Comparison of ENCODE assay signal across 8 mouse cellular contexts in genomic region chr12:32897199-32898120, GRCm38 (mm10). TPM values are rescaled to one million over a fixed set of nuclear protein-coding genes. Genes with fewer than 3 reads are reported as not detected.
A peak's percentile ranks its signal among the peaks of the same experiment; 100 is the strongest.
DNase-seq lines count a peak whose midpoint lies in the region; ATAC-seq and TF ChIP-seq lines count a peak whose summit lies in the region.

No protein-coding gene starts in this region.

- no peak overlapping the region for H3K4me3 ChIP-seq in hindbrain, postnatal 0 days (ENCODE audit: low read length)

- no peaks in the 10 kb centered on the region for H3K4me1 ChIP-seq in hindbrain, postnatal 0 days (ENCODE audit: insufficient read depth, low read length)

- TF ChIP-seq CTCF in hindbrain, postnatal 0 days (IDR thresholded peaks at IDR 0.05; ENCODE audit: low read depth): peak; percentile 98

- 48% methylated on average over 13 of the region's 13 CpGs for WGBS in hindbrain, postnatal 0 days

- H3K9ac ChIP-seq in hindbrain, postnatal 0 days (replicated peaks; ENCODE audit: low read length): no peak overlapping the region

- H3K27me3 ChIP-seq in hindbrain, postnatal 0 days (ENCODE audit: insufficient read depth, low read length): no peaks in the 10 kb centered on the region

- ATAC-seq in hindbrain, postnatal 0 days: peak; percentile 85
- ATAC-seq in megakaryocyte progenitor cell, adult 5-6 weeks (replicated peaks; ENCODE audit: poor library complexity): peak; percentile 97

- H3K9me3 ChIP-seq in hindbrain, postnatal 0 days (ENCODE audit: low read length): no peaks in the 10 kb centered on the region

- no peaks in the 10 kb centered on the region for H3K36me3 ChIP-seq in hindbrain, postnatal 0 days (ENCODE audit: insufficient read depth, low read length)

- no peak overlapping the region for H3K27ac ChIP-seq in hindbrain, postnatal 0 days

- H3K4me2 ChIP-seq in hindbrain, postnatal 0 days (ENCODE audit: low read depth, low read length): no peak overlapping the region

- peak; percentile 74 for DNase-seq in T-cell, adult 2 months (ENCODE audit: low spot score)
- peak; percentile 94 to 96 for DNase-seq in cerebellum, postnatal 25 days
- peak; percentile 89 to 94 for DNase-seq in frontal cortex, postnatal 36 days (ENCODE audit: low spot score in 2 of 2)
- peak; percentile 92 for DNase-seq in hindbrain, postnatal 0 days (ENCODE audit: low spot score)
- DNase-seq in left cerebral cortex, adult 11 months (ENCODE audit: low spot score): peak; percentile 72
- peak; percentile 87 to 90 for DNase-seq in right cerebral cortex, postnatal 10 days (ENCODE audit: low spot score in 2 of 2)
- DNase-seq in urinary bladder, postnatal 10 days (ENCODE audit: low spot score): peak; percentile 73

RNA-seq across cellular contexts. Expression of gene Sypl, which starts 56.2 kb away (rescaled TPM):
- 21.5 and 22.6 TPM in 2 replicates for total RNA-seq in hindbrain, postnatal 0 days (2014; rRNA removed)
- 46.8 and 48.3 TPM in 2 replicates for polyA plus RNA-seq in hindbrain, postnatal 0 days (2015; fragmentation: Nextera tagmentation; extraction: Ambion mirVana)
- 187 and 189 TPM in 2 replicates for total RNA-seq in megakaryocyte progenitor cell, adult 5-6 weeks (2015)
- total RNA-seq in megakaryocyte progenitor cell, adult 5-6 weeks (2017): 65.5 and 71.7 TPM in 2 replicates
